Mouse (Mus musculus) liver, adult 2 months (tissue): ENCODE results near the gene Mmp15. TPM values are rescaled to one million over a fixed set of nuclear protein-coding genes. Genes with fewer than 3 reads are reported as not detected.

ENCODE experiments used
- DNase-seq: peaks from one replicate; pipeline ENCODE4 v3.0.0-alpha.2; 2011; ENCODE audit warnings: low read depth, low spot score; ENCODE audit errors: extremely low read depth
- H3K27ac ChIP-seq: fragments of 200-500 bp; replicated peaks from 2 replicates; pipeline ENCODE4 v1.5.1; 2012; ENCODE audit warnings: low read depth, mild to moderate bottlenecking, control low read depth, inconsistent platforms, low read length; ENCODE audit not compliant: insufficient read depth
- H3K27me3 ChIP-seq: fragments of 200-500 bp; 2 replicates; pipeline ENCODE4 v1.6.1; 2012; ENCODE audit warnings: mild to moderate bottlenecking, moderate library complexity, low read length, inconsistent platforms; ENCODE audit not compliant: control insufficient read depth, insufficient read depth
- H3K36me3 ChIP-seq: fragments of 200-500 bp; 2 replicates; pipeline ENCODE4 v1.6.1; 2012; ENCODE audit warnings: low read length, inconsistent platforms; ENCODE audit not compliant: control insufficient read depth, insufficient read depth
- H3K4me1 ChIP-seq: fragments of 200-500 bp; 2 replicates; pipeline ENCODE4 v1.6.1; 2011; ENCODE audit warnings: low read length; ENCODE audit not compliant: control insufficient read depth, insufficient read depth
- H3K4me3 ChIP-seq: fragments of 200-500 bp; 2 replicates; pipeline ENCODE4 v1.5.1; 2011; ENCODE audit warnings: low read depth, mild to moderate bottlenecking, control low read depth, low read length, moderate library complexity; ENCODE audit not compliant: insufficient read depth
- H3K79me2 ChIP-seq: fragments of 200-500 bp; 2 replicates; pipeline ENCODE4 v1.6.1; 2012; ENCODE audit warnings: inconsistent platforms, mild to moderate bottlenecking, low read length, moderate library complexity; ENCODE audit not compliant: control insufficient read depth, insufficient read depth
- H3K9ac ChIP-seq: fragments of 200-500 bp; 2 replicates; pipeline ENCODE4 v1.6.1; 2012; ENCODE audit warnings: low read depth, mild to moderate bottlenecking, control low read depth, inconsistent platforms, low read length
- CTCF ChIP-seq: fragments of 200-500 bp; IDR thresholded peaks from 2 replicates; pipeline ENCODE4 v1.5.1; 2011; ENCODE audit warnings: low read depth, low read length, control low read depth
- POLR2A ChIP-seq: fragments of 200-500 bp; IDR thresholded peaks from 2 replicates; pipeline ENCODE4 v1.6.1; 2011; ENCODE audit warnings: low read length, control low read depth; ENCODE audit not compliant: insufficient read depth; ENCODE audit errors: extremely low read depth
- WGBS: fragments of 180-500 bp; shearing (Covaris S2); methylation state at CpG from one replicate; pipeline ENCODE4 v1.1.7; 2018; 5-methylcytosine and 5-hydroxymethylcytosine counted together
- polyA plus RNA-seq: library from polyadenylated mRNA; depleted of rRNA; stranded (reverse); fragments of >200 nt; gene quantifications from 2 replicates; pipeline ENCODE4 v1.2.3, GENCODE M21; 2012
- total RNA-seq: library from RNA; depleted of rRNA; stranded (reverse); fragments of >200 nt; gene quantifications from 2 replicates; pipeline ENCODE4 v1.2.3, GENCODE M21; 2014

Mmp15 gene
- total and polyA plus RNA-seq, 2 experiments, result 6.5 to 16.5 TPM

GRCm38 (mm10) chr8:95344668-95345067, 7.4 kb upstream of the Mmp15 start:
- TF ChIP-seq POLR2A (no peak), CTCF (no peak)
- Histone ChIP-seq H3K36me3 (no peaks in the 10 kb centered on the region; the same call in 1 of the 2 replicates), H3K4me1 (peaks cover 13% of the 10 kb centered on the region), H3K9ac (no peak overlapping the region), H3K27ac (no peak overlapping the region), H3K4me3 (no peak overlapping the region), H3K79me2 (no peaks in the 10 kb centered on the region), H3K27me3 (no peaks in the 10 kb centered on the region)
- DNase-seq, result no peak
- WGBS, result 84% methylated on average over 6 of the region's 6 CpGs

GRCm38 (mm10) chr8:95346643-95347545, 5.2 kb upstream of the Mmp15 start:
- Histone ChIP-seq H3K36me3 (no peaks in the 10 kb centered on the region; the same call in 1 of the 2 replicates), H3K4me1 (peaks cover 18% of the 10 kb centered on the region), H3K4me3 (no peak overlapping the region), H3K9ac (no peak overlapping the region), H3K27me3 (no peaks in the 10 kb centered on the region), H3K27ac (no peak overlapping the region), H3K79me2 (no peaks in the 10 kb centered on the region)
- 40% methylated on average over 8 of the region's 8 CpGs for WGBS
- TF ChIP-seq CTCF (peak; percentile 50), POLR2A (no peak)
- peak; percentile 44 for DNase-seq

GRCm38 (mm10) chr8:95348356-95348755, 3.7 kb upstream of the Mmp15 start:
- no peak for DNase-seq
- TF ChIP-seq POLR2A (no peak), CTCF (no peak)
- Histone ChIP-seq H3K4me3 (no peak overlapping the region), H3K4me1 (peaks cover 18% of the 10 kb centered on the region), H3K27me3 (no peaks in the 10 kb centered on the region), H3K9ac (peak overlapping the region; percentile 25), H3K36me3 (no peaks in the 10 kb centered on the region), H3K79me2 (no peaks in the 10 kb centered on the region), H3K27ac (peak overlapping the region; percentile 54)
- WGBS, result 83% methylated on average over 2 of the region's 2 CpGs

GRCm38 (mm10) chr8:95348811-95349630, 3.0 kb upstream of the Mmp15 start:
- peaks cover 4% of the 10 kb centered on the region; the same call in 1 of the 2 replicates for H3K79me2 ChIP-seq
- peak overlapping the region; percentile 25 for H3K9ac ChIP-seq
- peak overlapping the region; percentile 54 for H3K27ac ChIP-seq
- WGBS, result 14% methylated on average over 19 of the region's 19 CpGs
- no peaks in the 10 kb centered on the region for H3K27me3 ChIP-seq
- peaks cover 18% of the 10 kb centered on the region for H3K4me1 ChIP-seq
- no peak overlapping the region for H3K4me3 ChIP-seq
- no peaks in the 10 kb centered on the region for H3K36me3 ChIP-seq
- peak; percentile 88 for DNase-seq
- TF ChIP-seq CTCF, result no peak

GRCm38 (mm10) chr8:95351461-95351860, 607 bp upstream of the Mmp15 start:
- H3K4me3 ChIP-seq, result 0 out of 2 replicates have a peak overlapping the region, but pooled peaks have one; percentile 10
- 6% methylated on average over 15 of the region's 15 CpGs for WGBS
- peaks cover 19% of the 10 kb centered on the region; the same call in 1 of the 2 replicates for H3K79me2 ChIP-seq
- TF ChIP-seq POLR2A (no peak), CTCF (peak; percentile 46)
- peak; percentile 61 for DNase-seq
- H3K9ac ChIP-seq, result peak overlapping the region; percentile 59
- peaks cover 18% of the 10 kb centered on the region for H3K4me1 ChIP-seq
- no peaks in the 10 kb centered on the region for H3K27me3 ChIP-seq
- no peaks in the 10 kb centered on the region for H3K36me3 ChIP-seq
- peak overlapping the region; percentile 58 for H3K27ac ChIP-seq
